Mouse (Mus musculus): ENCODE results near the gene Pcca. TPM values are rescaled to one million over a fixed set of nuclear protein-coding genes. Genes with fewer than 3 reads are reported as not detected.

The Pcca gene
- total and polyA plus RNA-seq, 3 experiments = 38.6 to 102 (median 86.0) TPM

- Histone ChIP-seq H3K27me3 (ENCODE audit: control insufficient read depth, insufficient read depth, low read length) (no peaks in the 10 kb centered on the region), H3K79me2 (replicated peaks; ENCODE audit: control insufficient read depth, insufficient read depth, low read length) (no peaks in the 10 kb centered on the region), H3K9ac (ENCODE audit: low read depth, low read length) (no peak overlapping the region), H3K36me3 (ENCODE audit: control insufficient read depth, insufficient read depth, low read length) (no peaks in the 10 kb centered on the region), H3K27ac (no peak overlapping the region), H3K4me3 (no peak overlapping the region), H3K4me1 (ENCODE audit: control insufficient read depth, insufficient read depth, low read length) (no peaks in the 10 kb centered on the region; the same call in 1 of the 2 replicates)
- 90% methylated on average over 8 of the region's 8 CpGs for WGBS
- no peak for DNase-seq
- intact Hi-C loops (cut with DNase I) = no loop called here
- no peak for TF ChIP-seq EP300 (IDR thresholded peaks at IDR 0.05; ENCODE audit: insufficient read depth, low read depth, low read length)
- no peak for TF ChIP-seq POLR2A (IDR thresholded peaks at IDR 0.05; ENCODE audit: insufficient read depth, low read depth, low read length)
- no peak for TF ChIP-seq CTCF (IDR thresholded peaks at IDR 0.05)
Measured at GRCm38 (mm10) chr14:122719496-122720080, 185.5 kb downstream of the Pcca start.

GRCm38 (mm10) chr14:122720989-122721388, 186.9 kb downstream of the Pcca start:
- H3K36me3 ChIP-seq (ENCODE audit: control insufficient read depth, insufficient read depth, low read length) = no peaks in the 10 kb centered on the region
- H3K27ac ChIP-seq = no peak overlapping the region
- no peak for DNase-seq
- 76% methylated on average over 3 of the region's 3 CpGs for WGBS
- H3K4me3 ChIP-seq = no peak overlapping the region
- H3K79me2 ChIP-seq (replicated peaks; ENCODE audit: control insufficient read depth, insufficient read depth, low read length) = no peaks in the 10 kb centered on the region
- intact Hi-C loops (cut with DNase I) = no loop called here
- H3K9ac ChIP-seq (ENCODE audit: low read depth, low read length) = no peak overlapping the region
- TF ChIP-seq EP300 (IDR thresholded peaks at IDR 0.05; ENCODE audit: insufficient read depth, low read depth, low read length) = no peak
- TF ChIP-seq POLR2A (IDR thresholded peaks at IDR 0.05; ENCODE audit: insufficient read depth, low read depth, low read length) = no peak
- no peak for TF ChIP-seq CTCF (IDR thresholded peaks at IDR 0.05)
- H3K4me1 ChIP-seq (ENCODE audit: control insufficient read depth, insufficient read depth, low read length) = no peaks in the 10 kb centered on the region; the same call in 1 of the 2 replicates
- H3K27me3 ChIP-seq (ENCODE audit: control insufficient read depth, insufficient read depth, low read length) = no peaks in the 10 kb centered on the region

- H3K36me3 ChIP-seq (ENCODE audit: control insufficient read depth, insufficient read depth, low read length) = no peaks in the 10 kb centered on the region
- intact Hi-C loops (cut with DNase I) = no loop called here
- no peaks in the 10 kb centered on the region; the same call in 1 of the 2 replicates for H3K4me1 ChIP-seq (ENCODE audit: control insufficient read depth, insufficient read depth, low read length)
- TF ChIP-seq CTCF (IDR thresholded peaks at IDR 0.05) = no peak
- no peak for TF ChIP-seq EP300 (IDR thresholded peaks at IDR 0.05; ENCODE audit: insufficient read depth, low read depth, low read length)
- no peak for TF ChIP-seq POLR2A (IDR thresholded peaks at IDR 0.05; ENCODE audit: insufficient read depth, low read depth, low read length)
- 44% methylated on average over 4 of the region's 4 CpGs for WGBS
- no peak overlapping the region for H3K4me3 ChIP-seq
- no peak for DNase-seq
- H3K27ac ChIP-seq = no peak overlapping the region
- H3K9ac ChIP-seq (ENCODE audit: low read depth, low read length) = no peak overlapping the region
- no peaks in the 10 kb centered on the region for H3K79me2 ChIP-seq (replicated peaks; ENCODE audit: control insufficient read depth, insufficient read depth, low read length)
- H3K27me3 ChIP-seq (ENCODE audit: control insufficient read depth, insufficient read depth, low read length) = no peaks in the 10 kb centered on the region
Measured at GRCm38 (mm10) chr14:122721750-122722149, 187.6 kb downstream of the Pcca start.

GRCm38 (mm10) chr14:122726456-122726855, 192.3 kb downstream of the Pcca start:
- WGBS = 97% methylated on average over 1 of the region's 1 CpGs
- Histone ChIP-seq H3K27me3 (ENCODE audit: control insufficient read depth, insufficient read depth, low read length) (no peaks in the 10 kb centered on the region), H3K9ac (ENCODE audit: low read depth, low read length) (no peak overlapping the region), H3K4me3 (no peak overlapping the region), H3K79me2 (replicated peaks; ENCODE audit: control insufficient read depth, insufficient read depth, low read length) (no peaks in the 10 kb centered on the region), H3K36me3 (ENCODE audit: control insufficient read depth, insufficient read depth, low read length) (no peaks in the 10 kb centered on the region), H3K4me1 (ENCODE audit: control insufficient read depth, insufficient read depth, low read length) (no peaks in the 10 kb centered on the region), H3K27ac (no peak overlapping the region)
- intact Hi-C loops (cut with DNase I) = no loop called here
- TF ChIP-seq CTCF (IDR thresholded peaks at IDR 0.05) (no peak), POLR2A (IDR thresholded peaks at IDR 0.05; ENCODE audit: insufficient read depth, low read depth, low read length) (no peak), EP300 (IDR thresholded peaks at IDR 0.05; ENCODE audit: insufficient read depth, low read depth, low read length) (no peak)
- DNase-seq = no peak

- Histone ChIP-seq H3K4me3 (no peak overlapping the region), H3K27me3 (ENCODE audit: control insufficient read depth, insufficient read depth, low read length) (no peaks in the 10 kb centered on the region), H3K9ac (ENCODE audit: low read depth, low read length) (no peak overlapping the region), H3K36me3 (ENCODE audit: control insufficient read depth, insufficient read depth, low read length) (no peaks in the 10 kb centered on the region), H3K27ac (no peak overlapping the region), H3K79me2 (replicated peaks; ENCODE audit: control insufficient read depth, insufficient read depth, low read length) (no peaks in the 10 kb centered on the region), H3K4me1 (ENCODE audit: control insufficient read depth, insufficient read depth, low read length) (no peaks in the 10 kb centered on the region)
- TF ChIP-seq CTCF (IDR thresholded peaks at IDR 0.05) (no peak), POLR2A (IDR thresholded peaks at IDR 0.05; ENCODE audit: insufficient read depth, low read depth, low read length) (no peak), EP300 (IDR thresholded peaks at IDR 0.05; ENCODE audit: insufficient read depth, low read depth, low read length) (no peak)
- no peak for DNase-seq
- intact Hi-C loops (cut with DNase I) = no loop called here
- WGBS = 79% methylated on average over 4 of the region's 4 CpGs
Measured at GRCm38 (mm10) chr14:122729431-122730073, 195.4 kb downstream of the Pcca start.

- H3K9ac ChIP-seq (ENCODE audit: low read depth, low read length) = no peak overlapping the region
- no peak for DNase-seq
- intact Hi-C loops (cut with DNase I) = no loop called here
- H3K27ac ChIP-seq = no peak overlapping the region
- no peaks in the 10 kb centered on the region for H3K27me3 ChIP-seq (ENCODE audit: control insufficient read depth, insufficient read depth, low read length)
- no peak for TF ChIP-seq POLR2A (IDR thresholded peaks at IDR 0.05; ENCODE audit: insufficient read depth, low read depth, low read length)
- no peak for TF ChIP-seq EP300 (IDR thresholded peaks at IDR 0.05; ENCODE audit: insufficient read depth, low read depth, low read length)
- TF ChIP-seq CTCF (IDR thresholded peaks at IDR 0.05) = no peak
- H3K4me3 ChIP-seq = no peak overlapping the region
- 62% methylated on average over 4 of the region's 4 CpGs for WGBS
- H3K36me3 ChIP-seq (ENCODE audit: control insufficient read depth, insufficient read depth, low read length) = no peaks in the 10 kb centered on the region
- no peaks in the 10 kb centered on the region for H3K79me2 ChIP-seq (replicated peaks; ENCODE audit: control insufficient read depth, insufficient read depth, low read length)
- H3K4me1 ChIP-seq (ENCODE audit: control insufficient read depth, insufficient read depth, low read length) = no peaks in the 10 kb centered on the region
Measured at GRCm38 (mm10) chr14:122730921-122731551, 196.9 kb downstream of the Pcca start.
